Mouse (Mus musculus) heart, embryonic 10.5 days (tissue): ENCODE data around the gene Pah. TPM values are rescaled to one million over a fixed set of nuclear protein-coding genes. Genes with fewer than 3 reads are reported as not detected.

ENCODE experiments used
- DNase-seq: peaks from one replicate; pipeline ENCODE4 v3.0.0-alpha.2; 2017; ENCODE audit warnings: low spot score
- H3K27ac ChIP-seq: fragments of 300-500 bp; sonication (generic); 2 replicates; pipeline ENCODE4 v1.5.1; 2016; ENCODE audit warnings: mild to moderate bottlenecking
- H3K27me3 ChIP-seq: fragments of 300-500 bp; sonication (generic); 2 replicates; pipeline ENCODE4 v1.6.1; 2016; ENCODE audit warnings: mild to moderate bottlenecking; ENCODE audit not compliant: poor library complexity, insufficient read depth, severe bottlenecking
- H3K36me3 ChIP-seq: fragments of 300-500 bp; sonication (generic); 2 replicates; pipeline ENCODE4 v1.6.1; 2016; ENCODE audit warnings: mild to moderate bottlenecking, moderate library complexity
- H3K4me1 ChIP-seq: fragments of 300-500 bp; sonication (generic); 2 replicates; pipeline ENCODE4 v1.6.1; 2016; ENCODE audit warnings: mild to moderate bottlenecking
- H3K4me3 ChIP-seq: fragments of 300-500 bp; sonication (generic); 2 replicates; pipeline ENCODE4 v1.5.1; 2016; ENCODE audit warnings: mild to moderate bottlenecking, moderate library complexity
- H3K9me3 ChIP-seq: fragments of 300-500 bp; sonication (generic); 2 replicates; pipeline ENCODE4 v1.6.1; 2016; ENCODE audit warnings: mild to moderate bottlenecking, moderate library complexity
- WGBS: fragments of 180-500 bp; shearing (Covaris S2); methylation state at CpG from one replicate; pipeline ENCODE4 v1.1.7; 2016; 5-methylcytosine and 5-hydroxymethylcytosine counted together
- polyA plus RNA-seq: library from polyadenylated mRNA; unstranded; fragments of >200 nt; fragmentation: Nextera tagmentation; extraction: Ambion mirVana; gene quantifications from 2 replicates; pipeline ENCODE4 v1.2.1, GENCODE M21; 2016

Gene Pah
- polyA plus RNA-seq, 1 experiment from 2014 or later: 0.55 TPM

GRCm38 (mm10) chr10:87520401-87521116 lies 1.0 kb upstream of the Pah start:
- Histone ChIP-seq H3K4me3 (no peak overlapping the region), H3K9me3 (no peaks in the 10 kb centered on the region), H3K27me3 (no peaks in the 10 kb centered on the region), H3K36me3 (no peaks in the 10 kb centered on the region), H3K4me1 (no peaks in the 10 kb centered on the region), H3K27ac (no peak overlapping the region)
- WGBS: 66% methylated on average over 4 of the region's 4 CpGs
- no peak for DNase-seq

- Histone ChIP-seq H3K27me3 (no peaks in the 10 kb centered on the region), H3K36me3 (no peaks in the 10 kb centered on the region), H3K4me1 (no peaks in the 10 kb centered on the region), H3K4me3 (no peak overlapping the region), H3K9me3 (no peaks in the 10 kb centered on the region), H3K27ac (no peak overlapping the region)
- WGBS: 76% methylated on average over 1 of the region's 1 CpGs
- DNase-seq: no peak
Observed at GRCm38 (mm10) chr10:87534172-87534571, 12.6 kb downstream of the Pah start.

GRCm38 (mm10) chr10:87545759-87546158 lies 24.2 kb downstream of the Pah start:
- H3K4me1 ChIP-seq: no peaks in the 10 kb centered on the region
- WGBS: 80% methylated on average over 8 of the region's 8 CpGs
- H3K4me3 ChIP-seq: no peak overlapping the region
- no peaks in the 10 kb centered on the region for H3K36me3 ChIP-seq
- no peak overlapping the region for H3K27ac ChIP-seq
- no peak for DNase-seq
- H3K9me3 ChIP-seq: no peaks in the 10 kb centered on the region
- peaks cover 2% of the 10 kb centered on the region; the same call in 1 of the 2 replicates for H3K27me3 ChIP-seq

GRCm38 (mm10) chr10:87546299-87547234 lies 25.0 kb downstream of the Pah start:
- no peaks in the 10 kb centered on the region for H3K36me3 ChIP-seq
- WGBS: 66% methylated on average over 19 of the region's 19 CpGs
- no peaks in the 10 kb centered on the region for H3K9me3 ChIP-seq
- no peak overlapping the region for H3K4me3 ChIP-seq
- DNase-seq: no peak
- peaks cover 4% of the 10 kb centered on the region; the same call in 1 of the 2 replicates for H3K27me3 ChIP-seq
- no peak overlapping the region for H3K27ac ChIP-seq
- H3K4me1 ChIP-seq: no peaks in the 10 kb centered on the region

GRCm38 (mm10) chr10:87552726-87553125 lies 31.1 kb downstream of the Pah start:
- 32% methylated on average over 8 of the region's 8 CpGs for WGBS
- no peak for DNase-seq

GRCm38 (mm10) chr10:87556441-87556840 lies 34.8 kb downstream of the Pah start:
- Histone ChIP-seq H3K27ac (no peak overlapping the region), H3K4me1 (no peaks in the 10 kb centered on the region), H3K27me3 (peaks cover 8% of the 10 kb centered on the region; the same call in 1 of the 2 replicates), H3K4me3 (no peak overlapping the region), H3K36me3 (no peaks in the 10 kb centered on the region), H3K9me3 (no peaks in the 10 kb centered on the region)
- WGBS: 56% methylated on average over 2 of the region's 2 CpGs
- no peak for DNase-seq

More at GRCm38 (mm10) chr10:87552726-87553125, 31.1 kb downstream of the Pah start:
- H3K9me3 ChIP-seq: no peaks in the 10 kb centered on the region
- H3K27me3 ChIP-seq: peaks cover 12% of the 10 kb centered on the region; the same call in 1 of the 2 replicates
- H3K27ac ChIP-seq: no peak overlapping the region
- no peaks in the 10 kb centered on the region for H3K36me3 ChIP-seq
- H3K4me1 ChIP-seq: no peaks in the 10 kb centered on the region
- H3K4me3 ChIP-seq: no peak overlapping the region

GRCm38 (mm10) chr10:87563818-87564217 lies 42.2 kb downstream of the Pah start:
- Histone ChIP-seq H3K36me3 (no peaks in the 10 kb centered on the region), H3K27me3 (no peaks in the 10 kb centered on the region), H3K9me3 (no peaks in the 10 kb centered on the region), H3K4me1 (no peaks in the 10 kb centered on the region), H3K27ac (no peak overlapping the region), H3K4me3 (no peak overlapping the region)
- 83% methylated on average over 9 of the region's 9 CpGs for WGBS
- DNase-seq: no peak

GRCm38 (mm10) chr10:87565712-87566111 lies 44.1 kb downstream of the Pah start:
- WGBS: 47% methylated on average over 2 of the region's 2 CpGs
- H3K27ac ChIP-seq: no peak overlapping the region
- H3K4me1 ChIP-seq: no peaks in the 10 kb centered on the region
- H3K36me3 ChIP-seq: no peaks in the 10 kb centered on the region
- no peaks in the 10 kb centered on the region for H3K9me3 ChIP-seq
- H3K4me3 ChIP-seq: no peak overlapping the region
- H3K27me3 ChIP-seq: no peaks in the 10 kb centered on the region
- DNase-seq: no peak

- Histone ChIP-seq H3K4me3 (no peak overlapping the region), H3K9me3 (no peaks in the 10 kb centered on the region), H3K36me3 (no peaks in the 10 kb centered on the region), H3K27me3 (no peaks in the 10 kb centered on the region), H3K4me1 (no peaks in the 10 kb centered on the region), H3K27ac (no peak overlapping the region)
- 77% methylated on average over 4 of the region's 4 CpGs for WGBS
- no peak for DNase-seq
Observed at GRCm38 (mm10) chr10:87572500-87572899, 50.9 kb downstream of the Pah start.

GRCm38 (mm10) chr10:87586696-87587095 lies 65.1 kb downstream of the Pah start:
- peak; percentile 76 for DNase-seq
- H3K9me3 ChIP-seq: no peaks in the 10 kb centered on the region

GRCm38 (mm10) chr10:87593916-87594315 lies 72.3 kb downstream of the Pah start:
- Histone ChIP-seq H3K4me3 (no peak overlapping the region), H3K36me3 (no peaks in the 10 kb centered on the region), H3K27me3 (no peaks in the 10 kb centered on the region), H3K9me3 (no peaks in the 10 kb centered on the region), H3K4me1 (no peaks in the 10 kb centered on the region), H3K27ac (no peak overlapping the region)
- no peak for DNase-seq
- 48% methylated on average over 2 of the region's 2 CpGs for WGBS

More at GRCm38 (mm10) chr10:87586696-87587095, 65.1 kb downstream of the Pah start:
- WGBS: 83% methylated on average over 1 of the region's 1 CpGs
- Histone ChIP-seq H3K4me3 (no peak overlapping the region), H3K27ac (no peak overlapping the region), H3K4me1 (no peaks in the 10 kb centered on the region), H3K27me3 (no peaks in the 10 kb centered on the region), H3K36me3 (no peaks in the 10 kb centered on the region)

GRCm38 (mm10) chr10:87596361-87597074 lies 74.9 kb downstream of the Pah start:
- 36% methylated on average over 5 of the region's 5 CpGs for WGBS
- no peaks in the 10 kb centered on the region for H3K4me1 ChIP-seq
- H3K27ac ChIP-seq: no peak overlapping the region
- no peaks in the 10 kb centered on the region for H3K27me3 ChIP-seq
- no peaks in the 10 kb centered on the region for H3K36me3 ChIP-seq
- DNase-seq: no peak
- no peaks in the 10 kb centered on the region for H3K9me3 ChIP-seq
- no peak overlapping the region for H3K4me3 ChIP-seq
